In genomic region chr2:30311481-30311880, GRCm38 (mm10) we compare ENCODE assay signal across 37 mouse cellular contexts. TPM values are rescaled to one million over a fixed set of nuclear protein-coding genes. Genes with fewer than 3 reads are reported as not detected.
DNase-seq lines count a peak whose midpoint lies in the region.
"Had no signal": no experiment of that assay in that cellular context is flagged by ENCODE, and none has a peak within 500 bp of the region (broad histone marks: within the 10 kb centered on the region; RNA-seq: fewer than 3 reads in every experiment).

No protein-coding gene starts in this region.

- no peak overlapping the region for H3K27ac ChIP-seq in midbrain, embryonic 10.5 days (replicated peaks)
- H3K27ac ChIP-seq: embryonic facial prominence, embryonic 13.5 days; forebrain, embryonic 12.5 days; heart, embryonic 13.5 days; hindbrain, embryonic 10.5 days; hindbrain, embryonic 15.5 days; kidney, embryonic 15.5 days; limb, embryonic 12.5 days; macrophage had no signal

- H3K4me1 ChIP-seq in midbrain, embryonic 10.5 days: no peaks in the 10 kb centered on the region
- H3K4me1 ChIP-seq: embryonic facial prominence, embryonic 13.5 days; forebrain, embryonic 12.5 days; heart, embryonic 13.5 days; hindbrain, embryonic 10.5 days; hindbrain, embryonic 15.5 days; kidney, embryonic 15.5 days; limb, embryonic 12.5 days had no signal

- H3K9me3 ChIP-seq in midbrain, embryonic 10.5 days (replicated peaks): no peaks in the 10 kb centered on the region
- H3K9me3 ChIP-seq: embryonic facial prominence, embryonic 13.5 days; forebrain, embryonic 12.5 days; heart, embryonic 13.5 days; hindbrain, embryonic 10.5 days; hindbrain, embryonic 15.5 days; kidney, embryonic 15.5 days; limb, embryonic 12.5 days had no signal

- H3K27me3 ChIP-seq in midbrain, embryonic 10.5 days (ENCODE audit: low read depth, poor library complexity, severe bottlenecking): no peaks in the 10 kb centered on the region
- H3K27me3 ChIP-seq: embryonic facial prominence, embryonic 13.5 days; forebrain, embryonic 12.5 days; heart, embryonic 13.5 days; hindbrain, embryonic 15.5 days; kidney, embryonic 15.5 days; limb, embryonic 12.5 days had no signal

- H3K36me3 ChIP-seq in midbrain, embryonic 10.5 days: peaks cover 99% of the 10 kb centered on the region

- H3K4me3 ChIP-seq in midbrain, embryonic 10.5 days: no peak overlapping the region
- H3K4me3 ChIP-seq: embryonic facial prominence, embryonic 13.5 days; forebrain, embryonic 12.5 days; heart, embryonic 13.5 days; hindbrain, embryonic 10.5 days; hindbrain, embryonic 15.5 days; kidney, embryonic 15.5 days; limb, embryonic 12.5 days had no signal

- DNase-seq in adrenal gland, adult 8-10 months: peak; percentile 56
- DNase-seq in adrenal gland, postnatal 25 days: no peak
- DNase-seq in 3T3-L1 (ENCODE audit: low read depth, low spot score) (peak; percentile 54), NIH3T3 (ENCODE audit: low read depth) (peak; percentile 23)
- peak; percentile 73 for DNase-seq in brain, adult 2 months (ENCODE audit: low read depth, low spot score)
- no peak for DNase-seq in midbrain, embryonic 10.5 days (ENCODE audit: low spot score)
- DNase-seq in cerebellum, adult 9-10 months: no peak
- no peak for DNase-seq in left cerebral cortex, adult 8-10 months (ENCODE audit: low spot score in 2 of 2)
- DNase-seq: cerebellum, adult 11 months; cerebellum, adult 9-11 months; embryo, embryonic 11 days; heart, postnatal 14 days; kidney, adult 11 months; kidney, postnatal 25 days; liver, postnatal 0 days; midbrain, embryonic 14.5 days; right cerebral cortex, postnatal 14 days; thymus, adult 18-20 months; thymus, postnatal 25 days had no signal

- 93% methylated on average over 2 of the region's 2 CpGs for whole genome bisulfite sequencing in midbrain, embryonic 10.5 days

RNA-seq across cellular contexts. Expression of gene Nup188, which starts 25.3 kb away (rescaled TPM):
- total RNA-seq in adrenal gland, adult 8-10 months (2022): 10 to 100 TPM; 28.2 to 33.6 (median 30.2) TPM
- total RNA-seq in adrenal gland, postnatal 25 days (2021): 38.0 and 38.9 TPM in 2 replicates
- polyA plus RNA-seq in midbrain, embryonic 10.5 days (2016; fragmentation: Nextera tagmentation; extraction: Ambion mirVana): 55.4 and 57.7 TPM in 2 replicates
- total RNA-seq in left cerebral cortex, adult 8-10 months (2022): 10 to 100 TPM; 16.7 to 23.0 (median 19.6) TPM

RNA-seq across cellular contexts. Expression of gene Dolk, which starts 25.3 kb away (rescaled TPM):
- total RNA-seq in adrenal gland, adult 8-10 months (2022): 10 to 100 TPM; 31.2 to 42.7 (median 37.6) TPM
- 39.7 and 47.3 TPM in 2 replicates for total RNA-seq in adrenal gland, postnatal 25 days (2021)
- 27.3 and 29.4 TPM in 2 replicates for polyA plus RNA-seq in midbrain, embryonic 10.5 days (2016; fragmentation: Nextera tagmentation; extraction: Ambion mirVana)
- total RNA-seq in left cerebral cortex, adult 8-10 months (2022): 10 to 100 TPM; 23.3 to 27.7 (median 25.2) TPM

RNA-seq across cellular contexts. Expression of gene Gm28038, which starts 30.6 kb away (rescaled TPM):
- not detected for total RNA-seq in adrenal gland, adult 8-10 months (2022)
- not detected in 2 replicates for total RNA-seq in adrenal gland, postnatal 25 days (2021)
- not detected in 2 replicates for polyA plus RNA-seq in midbrain, embryonic 10.5 days (2016; fragmentation: Nextera tagmentation; extraction: Ambion mirVana)
- not detected for total RNA-seq in left cerebral cortex, adult 8-10 months (2022)
- total RNA-seq: gastrocnemius, postnatal 4 days; layer of hippocampus, adult 18-20 months; layer of hippocampus, postnatal 10 days; left cerebral cortex, adult 18-20 months; monocyte, adult 5-6 weeks had no signal
- polyA plus RNA-seq: embryonic facial prominence, embryonic 13.5 days; forebrain, embryonic 12.5 days; heart, embryonic 13.5 days; hindbrain, embryonic 10.5 days; hindbrain, embryonic 15.5 days; kidney, embryonic 15.5 days; limb, embryonic 12.5 days; liver, embryonic 11.5 days; liver, postnatal 0 days; lung, embryonic 16.5 days; midbrain, embryonic 14.5 days; neural tube, embryonic 14.5 days; stomach, embryonic 16.5 days had no signal

RNA-seq across cellular contexts. Expression of gene Phyhd1, which starts 45.5 kb away (rescaled TPM):
- 10 to 100 TPM; 12.0 to 20.7 (median 15.4) TPM for total RNA-seq in adrenal gland, adult 8-10 months (2022)
- total RNA-seq in adrenal gland, postnatal 25 days (2021): 9.6 and 18.1 TPM in 2 replicates
- polyA plus RNA-seq in midbrain, embryonic 10.5 days (2016; fragmentation: Nextera tagmentation; extraction: Ambion mirVana): 2.7 and 4.7 TPM in 2 replicates
- total RNA-seq in left cerebral cortex, adult 8-10 months (2022): 10 to 100 TPM; 16.6 to 22.2 (median 19.5) TPM
- total RNA-seq: megakaryocyte-erythroid progenitor cell, adult 5-6 weeks had no signal

RNA-seq across cellular contexts. Expression of gene Sh3glb2, which starts 47.7 kb away (rescaled TPM):
- total RNA-seq in adrenal gland, adult 8-10 months (2022): 100 to 1,000 TPM in 2 of 4 experiments, 10 to 100 TPM in 2; 85.4 to 115 (median 101) TPM
- 90.0 and 111 TPM in 2 replicates for total RNA-seq in adrenal gland, postnatal 25 days (2021)
- polyA plus RNA-seq in midbrain, embryonic 10.5 days (2016; fragmentation: Nextera tagmentation; extraction: Ambion mirVana): 70.7 and 84.7 TPM in 2 replicates
- 100 to 1,000 TPM; 279 to 301 (median 286) TPM for total RNA-seq in left cerebral cortex, adult 8-10 months (2022)

Comparison
In these comparisons a context has a peak if more than half of its experiments do, and no peak if none do; other contexts are left out.
1. DNase-seq: peak in adrenal gland, adult 8-10 months (single experiment), 3T3-L1 (single experiment), NIH3T3 (single experiment) and brain, adult 2 months (single experiment); none in adrenal gland, postnatal 25 days (single experiment), midbrain, embryonic 10.5 days (single experiment), cerebellum, adult 9-10 months (single experiment) and left cerebral cortex, adult 8-10 months (0 of 2).